Mouse (Mus musculus): ENCODE results near the gene Flad1.

The Flad1 gene

GRCm38 (mm10) chr3:89383651-89384255 lies 27.9 kb downstream of the Flad1 start:
- no peak for DNase-seq (ENCODE audit: low read depth, low spot score)

GRCm38 (mm10) chr3:89382950-89383349 lies 28.7 kb downstream of the Flad1 start:
- no peak for DNase-seq (ENCODE audit: low read depth, low spot score)

GRCm38 (mm10) chr3:89382033-89382882 lies 29.4 kb downstream of the Flad1 start:
- DNase-seq (ENCODE audit: low read depth, low spot score) = no peak

GRCm38 (mm10) chr3:89381233-89381632 lies 30.4 kb downstream of the Flad1 start:
- DNase-seq (ENCODE audit: low read depth, low spot score) = no peak

GRCm38 (mm10) chr3:89380711-89381110 lies 31.0 kb downstream of the Flad1 start:
- DNase-seq (ENCODE audit: low read depth, low spot score) = no peak

GRCm38 (mm10) chr3:89380291-89380690 lies 31.4 kb downstream of the Flad1 start:
- no peak for DNase-seq (ENCODE audit: low read depth, low spot score)

- no peak for DNase-seq (ENCODE audit: low read depth, low spot score)
Measured at GRCm38 (mm10) chr3:89379388-89380131, 32.1 kb downstream of the Flad1 start.

- no peak for DNase-seq (ENCODE audit: low read depth, low spot score)
Measured at GRCm38 (mm10) chr3:89378394-89379067, 33.1 kb downstream of the Flad1 start.

GRCm38 (mm10) chr3:89377831-89378230 lies 33.8 kb downstream of the Flad1 start:
- DNase-seq (ENCODE audit: low read depth, low spot score) = no peak

GRCm38 (mm10) chr3:89373581-89374231 lies 38.0 kb downstream of the Flad1 start:
- DNase-seq (ENCODE audit: low read depth, low spot score) = no peak

- DNase-seq (ENCODE audit: low read depth, low spot score) = no peak
Measured at GRCm38 (mm10) chr3:89367338-89367737, 44.3 kb downstream of the Flad1 start.

- no peak for DNase-seq (ENCODE audit: low read depth, low spot score)
Measured at GRCm38 (mm10) chr3:89365486-89366414, 45.9 kb downstream of the Flad1 start.

GRCm38 (mm10) chr3:89365153-89365485 lies 46.6 kb downstream of the Flad1 start, which contains the start of gene Dcst1:
TSS of gene Dcst1 (minus strand) at chr3:89365253.
- DNase-seq (ENCODE audit: low read depth, low spot score) = no peak

GRCm38 (mm10) chr3:89364631-89365030 lies 47.0 kb downstream of the Flad1 start:
- DNase-seq (ENCODE audit: low read depth, low spot score) = no peak

- DNase-seq (ENCODE audit: low read depth, low spot score) = no peak
Measured at GRCm38 (mm10) chr3:89361675-89362074, 50.0 kb downstream of the Flad1 start, which contains the start of gene Dcst2. TSS of gene Dcst2 (plus strand) at chr3:89361975.

- DNase-seq (ENCODE audit: low read depth, low spot score) = no peak
Measured at GRCm38 (mm10) chr3:89360237-89360636, 51.4 kb downstream of the Flad1 start.

GRCm38 (mm10) chr3:89359630-89360029 lies 52.0 kb downstream of the Flad1 start:
- no peak for DNase-seq (ENCODE audit: low read depth, low spot score)

GRCm38 (mm10) chr3:89356029-89356428 lies 55.6 kb downstream of the Flad1 start:
- DNase-seq (ENCODE audit: low read depth, low spot score) = no peak

GRCm38 (mm10) chr3:89355512-89355902 lies 56.2 kb downstream of the Flad1 start:
- DNase-seq (ENCODE audit: low read depth, low spot score) = no peak

GRCm38 (mm10) chr3:89354816-89355511 lies 56.7 kb downstream of the Flad1 start:
- no peak for DNase-seq (ENCODE audit: low read depth, low spot score)

All from brain, embryonic 18.5 days (tissue).